Mouse (Mus musculus) megakaryocyte, embryonic 14.5 days (primary cell): ENCODE measurements at regions not wholly inside any gene's neighbourhood (a gene's known extent, or its start where the extent isn't known, plus 50 kb on each side); places are given as distances from the start of the nearest gene placed in this dataset.

Experiments used
- FLI1 ChIP-seq: IDR thresholded peaks from 2 replicates; pipeline ENCODE4 v1.6.1; 2012; ENCODE audit warnings: low read length, inconsistent platforms, mixed read lengths
- GATA1 ChIP-seq: IDR thresholded peaks from 3 replicates; pipeline ENCODE4 v1.6.1; 2012; ENCODE audit warnings: mixed read lengths, low read length, inconsistent platforms, borderline replicate concordance

GRCm38 (mm10) chr1:154029826-154030225 is 129.8 kb upstream of the Teddm2 start:
- no peak for TF ChIP-seq FLI1
- no peak for TF ChIP-seq GATA1
